Mouse (Mus musculus) kidney, adult 2 months (tissue): ENCODE data around the gene Caml.

ENCODE experiments used
- CTCF ChIP-seq: fragments of 200-500 bp; conservative IDR thresholded peaks from 2 replicates; pipeline ENCODE4 v1.5.1; 2011; ENCODE audit warnings: low read depth, mild to moderate bottlenecking, control low read depth, low read length, moderate library complexity, mixed read lengths; ENCODE audit not compliant: insufficient read depth, insufficient read length
- POLR2A ChIP-seq: fragments of 200-500 bp; IDR thresholded peaks from one replicate; pipeline ENCODE4 v1.6.1; 2011; ENCODE audit warnings: low read depth, low read length, control low read depth

- TF ChIP-seq CTCF (peak; percentile 82), POLR2A (peak; percentile 91)
Measured at GRCm38 (mm10) chr13:55634639-55635127, 11.9 kb downstream of the Caml start, which contains the start of gene Ddx46.
